Mouse (Mus musculus) stomach, embryonic 15.5 days (tissue): ENCODE measurements around the gene Ttll9. TPM values are rescaled to one million over a fixed set of nuclear protein-coding genes. Genes with fewer than 3 reads are reported as not detected.

Source experiments
- ATAC-seq: fragments of 200-750 bp; cut with Nextera tagmentation; 2 replicates; pipeline ENCODE4 v1.8.0; 2017; ENCODE audit warnings: low read depth, moderate number of reproducible peaks, moderate TSS enrichment; ENCODE audit not compliant: insufficient read depth, low FRiP score
- H3K27ac ChIP-seq: fragments of 300-500 bp; sonication (generic); 2 replicates; pipeline ENCODE4 v1.5.1; 2015; ENCODE audit warnings: mild to moderate bottlenecking, inconsistent platforms
- H3K27me3 ChIP-seq: fragments of 300-500 bp; sonication (generic); replicated peaks from 2 replicates; pipeline ENCODE4 v1.6.1; 2015; ENCODE audit warnings: inconsistent platforms
- H3K36me3 ChIP-seq: fragments of 300-500 bp; sonication (generic); 2 replicates; pipeline ENCODE4 v1.6.1; 2015; ENCODE audit warnings: inconsistent platforms
- H3K4me1 ChIP-seq: fragments of 300-500 bp; sonication (generic); 2 replicates; pipeline ENCODE4 v1.6.1; 2015; ENCODE audit warnings: inconsistent platforms
- H3K4me2 ChIP-seq: fragments of 300-500 bp; sonication (generic); 2 replicates; pipeline ENCODE4 v1.6.1; 2015; ENCODE audit warnings: mild to moderate bottlenecking, inconsistent platforms
- H3K4me3 ChIP-seq: fragments of 300-500 bp; sonication (generic); replicated peaks from 2 replicates; pipeline ENCODE4 v1.5.1; 2015; ENCODE audit warnings: inconsistent platforms
- H3K9ac ChIP-seq: fragments of 300-500 bp; sonication (generic); 2 replicates; pipeline ENCODE4 v1.6.1; 2015; ENCODE audit warnings: inconsistent platforms
- H3K9me3 ChIP-seq: fragments of 300-500 bp; sonication (generic); 2 replicates; pipeline ENCODE4 v1.6.1; 2016; ENCODE audit warnings: inconsistent platforms
- WGBS: fragments of 180-500 bp; shearing (Covaris S2); methylation state at CpG from one replicate; pipeline ENCODE4 v1.1.7; 2015; 5-methylcytosine and 5-hydroxymethylcytosine counted together
- polyA plus RNA-seq: library from polyadenylated mRNA; unstranded; fragments of >200 nt; fragmentation: Nextera tagmentation; extraction: Ambion mirVana; gene quantifications from 2 replicates; pipeline ENCODE4 v1.2.1, GENCODE M21; 2015

Ttll9 gene
- polyA plus RNA-seq, 1 experiment from 2014 or later = 0.21 TPM

GRCm38 (mm10) chr2:152985582-152985981, 23.3 kb downstream of the Ttll9 start:
- Histone ChIP-seq H3K27ac (no peak overlapping the region), H3K27me3 (no peaks in the 10 kb centered on the region), H3K4me2 (no peak overlapping the region), H3K9ac (no peak overlapping the region), H3K36me3 (no peaks in the 10 kb centered on the region), H3K4me3 (no peak overlapping the region), H3K9me3 (no peaks in the 10 kb centered on the region), H3K4me1 (no peaks in the 10 kb centered on the region)
- WGBS = 31% methylated on average over 1 of the region's 1 CpGs
- no peak for ATAC-seq

GRCm38 (mm10) chr2:152991529-152991928, 29.2 kb downstream of the Ttll9 start:
- ATAC-seq = no peak

GRCm38 (mm10) chr2:152997046-152997445, 34.8 kb downstream of the Ttll9 start:
- no peaks in the 10 kb centered on the region for H3K36me3 ChIP-seq
- no peak overlapping the region for H3K27ac ChIP-seq
- no peak overlapping the region for H3K9ac ChIP-seq
- H3K4me3 ChIP-seq = no peak overlapping the region
- ATAC-seq = no peak
- H3K4me2 ChIP-seq = no peak overlapping the region
- no peaks in the 10 kb centered on the region for H3K9me3 ChIP-seq
- WGBS = 58% methylated on average over 4 of the region's 4 CpGs
- H3K4me1 ChIP-seq = no peaks in the 10 kb centered on the region
- no peaks in the 10 kb centered on the region for H3K27me3 ChIP-seq

More at GRCm38 (mm10) chr2:152991529-152991928, 29.2 kb downstream of the Ttll9 start:
- Histone ChIP-seq H3K4me1 (no peaks in the 10 kb centered on the region), H3K36me3 (no peaks in the 10 kb centered on the region), H3K4me2 (no peak overlapping the region), H3K4me3 (no peak overlapping the region), H3K9ac (no peak overlapping the region), H3K27ac (no peak overlapping the region), H3K27me3 (no peaks in the 10 kb centered on the region), H3K9me3 (no peaks in the 10 kb centered on the region)
- WGBS = 86% methylated on average over 9 of the region's 9 CpGs

- Histone ChIP-seq H3K4me1 (no peaks in the 10 kb centered on the region), H3K36me3 (no peaks in the 10 kb centered on the region), H3K9ac (no peak overlapping the region), H3K4me2 (no peak overlapping the region), H3K9me3 (no peaks in the 10 kb centered on the region), H3K27me3 (no peaks in the 10 kb centered on the region), H3K27ac (no peak overlapping the region), H3K4me3 (no peak overlapping the region)
- 71% methylated on average over 15 of the region's 15 CpGs for WGBS
- no peak for ATAC-seq
Observed at GRCm38 (mm10) chr2:153002492-153003248, 40.4 kb downstream of the Ttll9 start.

GRCm38 (mm10) chr2:153003681-153004338, 41.5 kb downstream of the Ttll9 start:
- no peaks in the 10 kb centered on the region for H3K4me1 ChIP-seq
- peaks cover 6% of the 10 kb centered on the region; the same call in 1 of the 2 replicates for H3K36me3 ChIP-seq
- H3K9ac ChIP-seq = no peak overlapping the region
- H3K4me3 ChIP-seq = no peak overlapping the region
- no peaks in the 10 kb centered on the region for H3K9me3 ChIP-seq
- H3K27ac ChIP-seq = no peak overlapping the region
- ATAC-seq = no peak
- H3K4me2 ChIP-seq = no peak overlapping the region
- no peaks in the 10 kb centered on the region for H3K27me3 ChIP-seq
- 65% methylated on average over 13 of the region's 13 CpGs for WGBS

GRCm38 (mm10) chr2:153005981-153006380, 43.7 kb downstream of the Ttll9 start:
- Histone ChIP-seq H3K9ac (no peak overlapping the region), H3K4me3 (no peak overlapping the region), H3K4me1 (no peaks in the 10 kb centered on the region), H3K27ac (no peak overlapping the region), H3K27me3 (no peaks in the 10 kb centered on the region), H3K36me3 (peaks cover 26% of the 10 kb centered on the region), H3K9me3 (no peaks in the 10 kb centered on the region), H3K4me2 (no peak overlapping the region)
- WGBS = 81% methylated on average over 3 of the region's 3 CpGs
- ATAC-seq = no peak

GRCm38 (mm10) chr2:153009192-153009973, 47.1 kb downstream of the Ttll9 start:
- WGBS = 89% methylated on average over 12 of the region's 12 CpGs
- Histone ChIP-seq H3K9me3 (no peaks in the 10 kb centered on the region), H3K4me3 (no peak overlapping the region), H3K4me2 (no peak overlapping the region), H3K27ac (no peak overlapping the region), H3K9ac (no peak overlapping the region), H3K27me3 (no peaks in the 10 kb centered on the region), H3K36me3 (peaks cover 45% of the 10 kb centered on the region), H3K4me1 (0 out of 2 replicates have a peak, but pooled peaks cover 5% of the 10 kb centered on the region)
- no peak for ATAC-seq

GRCm38 (mm10) chr2:153013724-153014515, 51.6 kb downstream of the Ttll9 start:
- Histone ChIP-seq H3K27me3 (0 out of 2 replicates have a peak, but pooled peaks cover 10% of the 10 kb centered on the region), H3K36me3 (peaks cover 38% of the 10 kb centered on the region), H3K27ac (no peak overlapping the region), H3K9ac (no peak overlapping the region), H3K4me3 (peak overlapping the region; percentile 73), H3K4me1 (0 out of 2 replicates have a peak, but pooled peaks cover 5% of the 10 kb centered on the region), H3K9me3 (no peaks in the 10 kb centered on the region), H3K4me2 (peak overlapping the region; percentile 77)
- no peak for ATAC-seq
- 87% methylated on average over 11 of the region's 11 CpGs for WGBS

- WGBS = under 1% methylated on average over 54 of the region's 54 CpGs
- H3K9ac ChIP-seq = peak within 1 kb of the TSS; percentile 63
- 0 out of 2 replicates have a peak, but pooled peaks cover 10% of the 10 kb centered on the region for H3K27me3 ChIP-seq
- H3K4me3 ChIP-seq = peak within 1 kb of the TSS; percentile 73
- 0 out of 2 replicates have a peak, but pooled peaks cover 5% of the 10 kb centered on the region for H3K4me1 ChIP-seq
- H3K36me3 ChIP-seq = peaks cover 28% of the 10 kb centered on the region
- peak within 1 kb of the TSS; percentile 77 for H3K4me2 ChIP-seq
- ATAC-seq = peak; percentile 92
- no peak within 1 kb of the TSS for H3K27ac ChIP-seq
- no peaks in the 10 kb centered on the region for H3K9me3 ChIP-seq
Observed at GRCm38 (mm10) chr2:153014758-153015593, 52.7 kb downstream of the Ttll9 start, which contains the start of gene Pdrg1. Gene Pdrg1 (minus strand): TSS chr2:153015427.

GRCm38 (mm10) chr2:153015804-153016203, 53.5 kb downstream of the Ttll9 start:
- no peak overlapping the region for H3K9ac ChIP-seq
- ATAC-seq = no peak
- WGBS = 45% methylated on average over 8 of the region's 8 CpGs

More at GRCm38 (mm10) chr2:153015804-153016203, 53.5 kb downstream of the Ttll9 start:
- Histone ChIP-seq H3K4me1 (0 out of 2 replicates have a peak, but pooled peaks cover 5% of the 10 kb centered on the region), H3K27ac (no peak overlapping the region), H3K4me2 (peak overlapping the region; percentile 28), H3K36me3 (peaks cover 20% of the 10 kb centered on the region), H3K4me3 (no peak overlapping the region), H3K27me3 (0 out of 2 replicates have a peak, but pooled peaks cover 10% of the 10 kb centered on the region), H3K9me3 (no peaks in the 10 kb centered on the region)
